Mouse (Mus musculus) neural tube, embryonic 11.5 days (tissue): ENCODE data around the gene Arhgap9. TPM values are rescaled to one million over a fixed set of nuclear protein-coding genes. Genes with fewer than 3 reads are reported as not detected.
A peak's percentile ranks its signal among the peaks of the same experiment; 100 is the strongest.

Source experiments
- ATAC-seq: fragments of 200-750 bp; cut with Nextera tagmentation; 2 replicates; pipeline ENCODE4 v1.8.0; 2017; ENCODE audit warnings: moderate number of reproducible peaks, mild to moderate bottlenecking, moderate TSS enrichment, moderate library complexity; ENCODE audit not compliant: insufficient read depth, low FRiP score, low TSS enrichment
- DNase-seq: peaks from one replicate; pipeline ENCODE4 v3.0.0-alpha.2; 2015; ENCODE audit warnings: low spot score
- H3K27ac ChIP-seq: fragments of 300-500 bp; sonication (generic); 2 replicates; pipeline ENCODE4 v1.5.1; 2014; ENCODE audit warnings: low read depth, mild to moderate bottlenecking, low read length
- H3K27me3 ChIP-seq: fragments of 300-500 bp; sonication (generic); 2 replicates; pipeline ENCODE4 v1.6.1; 2014; ENCODE audit warnings: mild to moderate bottlenecking, low read length, mixed read lengths; ENCODE audit not compliant: control insufficient read depth, insufficient read depth
- H3K36me3 ChIP-seq: fragments of 300-500 bp; sonication (generic); 2 replicates; pipeline ENCODE4 v1.6.1; 2014; ENCODE audit warnings: mild to moderate bottlenecking, low read length, moderate library complexity, mixed read lengths; ENCODE audit not compliant: control insufficient read depth, insufficient read depth
- H3K4me1 ChIP-seq: fragments of 300-500 bp; sonication (generic); 2 replicates; pipeline ENCODE4 v1.6.1; 2014; ENCODE audit warnings: low read length, mixed read lengths; ENCODE audit not compliant: control insufficient read depth, insufficient read depth
- H3K4me2 ChIP-seq: fragments of 300-500 bp; sonication (generic); 2 replicates; pipeline ENCODE4 v1.6.1; 2014; ENCODE audit warnings: low read depth, mild to moderate bottlenecking, moderate library complexity
- H3K4me3 ChIP-seq: fragments of 300-500 bp; sonication (generic); 2 replicates; pipeline ENCODE4 v1.5.1; 2014; ENCODE audit warnings: low read depth, low read length
- H3K9ac ChIP-seq: fragments of 300-500 bp; sonication (generic); 2 replicates; pipeline ENCODE4 v1.6.1; 2014; ENCODE audit warnings: mild to moderate bottlenecking, low read length
- H3K9me3 ChIP-seq: fragments of 300-500 bp; sonication (generic); 2 replicates; pipeline ENCODE4 v1.6.1; 2016; ENCODE audit warnings: low read length; ENCODE audit not compliant: control insufficient read depth
- WGBS: fragments of 180-500 bp; shearing (Covaris S2); extraction: QIAGEN DNeasy Blood & Tissue Kit; methylation state at CpG from one replicate; pipeline ENCODE4 v1.1.7; 2014; 5-methylcytosine and 5-hydroxymethylcytosine counted together
- polyA plus RNA-seq: library from polyadenylated mRNA; unstranded; fragments of >200 nt; fragmentation: Nextera tagmentation; extraction: Ambion mirVana; gene quantifications from 2 replicates; pipeline ENCODE4 v1.2.1, GENCODE M21; 2014

Arhgap9 gene
- polyA plus RNA-seq, 1 experiment from 2014 or later, result 1.1 TPM

GRCm38 (mm10) chr10:127325454-127326016 is 3.8 kb downstream of the Arhgap9 start:
- Histone ChIP-seq H3K36me3 (no peaks in the 10 kb centered on the region), H3K4me3 (0 out of 2 replicates have a peak overlapping the region, but pooled peaks have one; percentile 31), H3K27me3 (peaks cover 37% of the 10 kb centered on the region), H3K27ac (no peak overlapping the region), H3K9ac (no peak overlapping the region), H3K4me2 (peak overlapping the region; percentile 47; the same call in 1 of the 2 replicates), H3K4me1 (peaks cover 6% of the 10 kb centered on the region), H3K9me3 (no peaks in the 10 kb centered on the region)
- DNase-seq (no peak), ATAC-seq (no peak)
- WGBS, result 24% methylated on average over 14 of the region's 14 CpGs

- Histone ChIP-seq H3K4me3 (peak overlapping the region; percentile 31), H3K9ac (peak overlapping the region; percentile 26), H3K4me2 (peak overlapping the region; percentile 47), H3K36me3 (no peaks in the 10 kb centered on the region), H3K9me3 (no peaks in the 10 kb centered on the region), H3K27me3 (peaks cover 37% of the 10 kb centered on the region), H3K27ac (no peak overlapping the region), H3K4me1 (peaks cover 6% of the 10 kb centered on the region)
- under 1% methylated on average over 53 of the region's 54 CpGs for WGBS
- ATAC-seq (no peak), DNase-seq (peak; percentile 57)
Observed at GRCm38 (mm10) chr10:127326017-127326801, 4.4 kb downstream of the Arhgap9 start.

- H3K9ac ChIP-seq, result peak overlapping the region; percentile 26
- H3K4me2 ChIP-seq, result peak overlapping the region; percentile 47
- H3K27me3 ChIP-seq, result peaks cover 37% of the 10 kb centered on the region
- DNase-seq (no peak), ATAC-seq (no peak)
- no peaks in the 10 kb centered on the region for H3K36me3 ChIP-seq
- WGBS, result 5% methylated on average over 29 of the region's 29 CpGs
- no peaks in the 10 kb centered on the region for H3K9me3 ChIP-seq
- peak overlapping the region; percentile 31 for H3K4me3 ChIP-seq
- peaks cover 6% of the 10 kb centered on the region for H3K4me1 ChIP-seq
- no peak overlapping the region for H3K27ac ChIP-seq
Observed at GRCm38 (mm10) chr10:127326828-127327227, 5.1 kb downstream of the Arhgap9 start.

- Histone ChIP-seq H3K27me3 (peaks cover 37% of the 10 kb centered on the region), H3K9ac (no peak overlapping the region), H3K9me3 (no peaks in the 10 kb centered on the region), H3K4me2 (no peak overlapping the region), H3K4me3 (no peak overlapping the region), H3K4me1 (peaks cover 6% of the 10 kb centered on the region), H3K27ac (no peak overlapping the region), H3K36me3 (peaks cover 4% of the 10 kb centered on the region; the same call in 1 of the 2 replicates)
- ATAC-seq, result no peak
- WGBS, result 54% methylated on average over 18 of the region's 18 CpGs
- no peak for DNase-seq
Observed at GRCm38 (mm10) chr10:127327461-127328145, 5.8 kb downstream of the Arhgap9 start.

GRCm38 (mm10) chr10:127330212-127330611 is 8.4 kb downstream of the Arhgap9 start:
- H3K9ac ChIP-seq, result no peak overlapping the region
- no peak overlapping the region for H3K4me3 ChIP-seq
- H3K4me1 ChIP-seq, result peaks cover 6% of the 10 kb centered on the region
- H3K9me3 ChIP-seq, result no peaks in the 10 kb centered on the region
- H3K36me3 ChIP-seq, result peaks cover 6% of the 10 kb centered on the region
- ATAC-seq (no peak), DNase-seq (no peak)
- H3K4me2 ChIP-seq, result no peak overlapping the region
- H3K27me3 ChIP-seq, result peaks cover 31% of the 10 kb centered on the region
- 90% methylated on average over 7 of the region's 7 CpGs for WGBS
- H3K27ac ChIP-seq, result no peak overlapping the region

- DNase-seq, result no peak
- Histone ChIP-seq H3K27ac (no peak overlapping the region), H3K27me3 (peaks cover 11% of the 10 kb centered on the region), H3K4me3 (no peak overlapping the region), H3K4me1 (no peaks in the 10 kb centered on the region), H3K9ac (no peak overlapping the region), H3K36me3 (peaks cover 6% of the 10 kb centered on the region), H3K4me2 (peak overlapping the region; percentile 12; the same call in 1 of the 2 replicates), H3K9me3 (no peaks in the 10 kb centered on the region)
- no peak for ATAC-seq
- 48% methylated on average over 31 of the region's 31 CpGs for WGBS
Observed at GRCm38 (mm10) chr10:127332211-127332874, 10.6 kb downstream of the Arhgap9 start.

- Histone ChIP-seq H3K9ac (no peak overlapping the region), H3K36me3 (peaks cover 6% of the 10 kb centered on the region), H3K27me3 (peaks cover 3% of the 10 kb centered on the region; the same call in 1 of the 2 replicates), H3K27ac (no peak overlapping the region), H3K9me3 (no peaks in the 10 kb centered on the region), H3K4me2 (no peak overlapping the region), H3K4me3 (no peak overlapping the region), H3K4me1 (no peaks in the 10 kb centered on the region)
- DNase-seq (no peak), ATAC-seq (no peak)
- WGBS, result 72% methylated on average over 5 of the region's 5 CpGs
Observed at GRCm38 (mm10) chr10:127333152-127333551, 11.4 kb downstream of the Arhgap9 start.

GRCm38 (mm10) chr10:127335271-127335670 is 13.5 kb downstream of the Arhgap9 start:
- DNase-seq, result no peak
- WGBS, result 73% methylated on average over 1 of the region's 1 CpGs
- Histone ChIP-seq H3K9ac (no peak overlapping the region), H3K27ac (no peak overlapping the region), H3K27me3 (peaks cover 5% of the 10 kb centered on the region), H3K9me3 (no peaks in the 10 kb centered on the region), H3K4me1 (peaks cover 8% of the 10 kb centered on the region; the same call in 1 of the 2 replicates), H3K4me2 (no peak overlapping the region), H3K4me3 (no peak overlapping the region), H3K36me3 (peaks cover 6% of the 10 kb centered on the region)
- ATAC-seq, result no peak
